Mouse (Mus musculus) limb, embryonic 15.5 days (tissue): ENCODE data around the gene Gm11011. TPM values are rescaled to one million over a fixed set of nuclear protein-coding genes. Genes with fewer than 3 reads are reported as not detected.

Experiments used
- ATAC-seq: fragments of 200-750 bp; cut with Nextera tagmentation; 2 replicates; pipeline ENCODE4 v1.8.0; 2017; ENCODE audit warnings: low read depth, moderate TSS enrichment; ENCODE audit not compliant: insufficient number of reproducible peaks, low FRiP score, low TSS enrichment
- H3K27ac ChIP-seq: fragments of 300-500 bp; sonication (generic); 2 replicates; pipeline ENCODE4 v1.5.1; 2015; ENCODE audit warnings: moderate library complexity, mild to moderate bottlenecking, inconsistent platforms
- H3K27me3 ChIP-seq: fragments of 300-500 bp; sonication (generic); 2 replicates; pipeline ENCODE4 v1.6.1; 2015; ENCODE audit warnings: inconsistent platforms
- H3K36me3 ChIP-seq: fragments of 300-500 bp; sonication (generic); 2 replicates; pipeline ENCODE4 v1.6.1; 2015; ENCODE audit warnings: inconsistent platforms
- H3K4me1 ChIP-seq: fragments of 300-500 bp; sonication (generic); 2 replicates; pipeline ENCODE4 v1.6.1; 2015; ENCODE audit warnings: inconsistent platforms
- H3K4me2 ChIP-seq: fragments of 300-500 bp; sonication (generic); 2 replicates; pipeline ENCODE4 v1.6.1; 2015; ENCODE audit warnings: mild to moderate bottlenecking, inconsistent platforms
- H3K4me3 ChIP-seq: fragments of 300-500 bp; sonication (generic); 2 replicates; pipeline ENCODE4 v1.5.1; 2015; ENCODE audit warnings: mild to moderate bottlenecking, inconsistent platforms
- H3K9ac ChIP-seq: fragments of 300-500 bp; sonication (generic); 2 replicates; pipeline ENCODE4 v1.6.1; 2015; ENCODE audit warnings: inconsistent platforms
- H3K9me3 ChIP-seq: fragments of 300-500 bp; sonication (generic); 2 replicates; pipeline ENCODE4 v1.6.1; 2016; ENCODE audit warnings: inconsistent platforms
- WGBS: fragments of 180-500 bp; shearing (Covaris S2); methylation state at CpG from one replicate; pipeline ENCODE4 v1.1.7; 2015; 5-methylcytosine and 5-hydroxymethylcytosine counted together
- polyA plus RNA-seq: library from polyadenylated mRNA; unstranded; fragments of >200 nt; fragmentation: Nextera tagmentation; extraction: Ambion mirVana; gene quantifications from 2 replicates; pipeline ENCODE4 v1.2.1, GENCODE M21; 2015

Gm11011 gene
- polyA plus RNA-seq, 1 experiment from 2014 or later = not detected

GRCm38 (mm10) chr2:169585631-169586285 lies 1.8 kb downstream of the Gm11011 start:
- 78% methylated on average over 12 of the region's 12 CpGs for WGBS
- no peak overlapping the region for H3K9ac ChIP-seq
- H3K4me3 ChIP-seq = no peak overlapping the region
- no peak overlapping the region for H3K27ac ChIP-seq
- H3K36me3 ChIP-seq = no peaks in the 10 kb centered on the region
- H3K27me3 ChIP-seq = no peaks in the 10 kb centered on the region
- H3K4me1 ChIP-seq = peaks cover 5% of the 10 kb centered on the region
- ATAC-seq = no peak
- H3K4me2 ChIP-seq = no peak overlapping the region
- H3K9me3 ChIP-seq = no peaks in the 10 kb centered on the region

GRCm38 (mm10) chr2:169584745-169585456 lies 2.6 kb downstream of the Gm11011 start:
- Histone ChIP-seq H3K4me2 (no peak overlapping the region), H3K27ac (no peak overlapping the region), H3K9ac (no peak overlapping the region), H3K4me1 (peaks cover 4% of the 10 kb centered on the region; the same call in 1 of the 2 replicates), H3K9me3 (no peaks in the 10 kb centered on the region), H3K27me3 (no peaks in the 10 kb centered on the region), H3K36me3 (no peaks in the 10 kb centered on the region), H3K4me3 (no peak overlapping the region)
- WGBS = 60% methylated on average over 15 of the region's 15 CpGs
- no peak for ATAC-seq

GRCm38 (mm10) chr2:169583476-169583875 lies 4.1 kb downstream of the Gm11011 start:
- no peaks in the 10 kb centered on the region for H3K9me3 ChIP-seq
- no peaks in the 10 kb centered on the region for H3K27me3 ChIP-seq
- H3K36me3 ChIP-seq = no peaks in the 10 kb centered on the region
- ATAC-seq = no peak
- 81% methylated on average over 3 of the region's 3 CpGs for WGBS
- H3K4me1 ChIP-seq = peaks cover 4% of the 10 kb centered on the region; the same call in 1 of the 2 replicates
- H3K4me2 ChIP-seq = no peak overlapping the region
- no peak overlapping the region for H3K4me3 ChIP-seq
- no peak overlapping the region for H3K27ac ChIP-seq
- no peak overlapping the region for H3K9ac ChIP-seq

- no peak for ATAC-seq
- Histone ChIP-seq H3K4me3 (no peak overlapping the region), H3K27me3 (no peaks in the 10 kb centered on the region), H3K9ac (no peak overlapping the region), H3K36me3 (no peaks in the 10 kb centered on the region), H3K9me3 (no peaks in the 10 kb centered on the region), H3K4me1 (no peaks in the 10 kb centered on the region), H3K27ac (no peak overlapping the region), H3K4me2 (no peak overlapping the region)
- WGBS = 76% methylated on average over 7 of the region's 7 CpGs
Observed at GRCm38 (mm10) chr2:169577508-169578196, 9.9 kb downstream of the Gm11011 start.

GRCm38 (mm10) chr2:169570063-169570462 lies 17.5 kb downstream of the Gm11011 start:
- no peak overlapping the region for H3K4me3 ChIP-seq
- WGBS = 75% methylated on average over 10 of the region's 10 CpGs
- H3K27me3 ChIP-seq = no peaks in the 10 kb centered on the region
- H3K9ac ChIP-seq = no peak overlapping the region
- ATAC-seq = no peak
- no peaks in the 10 kb centered on the region for H3K36me3 ChIP-seq
- H3K4me1 ChIP-seq = no peaks in the 10 kb centered on the region
- no peaks in the 10 kb centered on the region; the same call in 1 of the 2 replicates for H3K9me3 ChIP-seq
- no peak overlapping the region for H3K4me2 ChIP-seq
- H3K27ac ChIP-seq = no peak overlapping the region

- no peak for ATAC-seq
- H3K4me1 ChIP-seq = no peaks in the 10 kb centered on the region
- no peaks in the 10 kb centered on the region for H3K27me3 ChIP-seq
- no peaks in the 10 kb centered on the region for H3K9me3 ChIP-seq
- 64% methylated on average over 4 of the region's 4 CpGs for WGBS
- no peak overlapping the region for H3K4me2 ChIP-seq
- no peak overlapping the region for H3K9ac ChIP-seq
- no peaks in the 10 kb centered on the region for H3K36me3 ChIP-seq
- H3K4me3 ChIP-seq = no peak overlapping the region
- H3K27ac ChIP-seq = no peak overlapping the region; the same call in 1 of the 2 replicates
Observed at GRCm38 (mm10) chr2:169566159-169566558, 21.4 kb downstream of the Gm11011 start.

- Histone ChIP-seq H3K27me3 (no peaks in the 10 kb centered on the region), H3K27ac (no peak overlapping the region; the same call in 1 of the 2 replicates), H3K4me2 (no peak overlapping the region), H3K36me3 (no peaks in the 10 kb centered on the region), H3K4me3 (no peak overlapping the region), H3K4me1 (no peaks in the 10 kb centered on the region), H3K9ac (no peak overlapping the region), H3K9me3 (no peaks in the 10 kb centered on the region)
- 54% methylated on average over 7 of the region's 7 CpGs for WGBS
- no peak for ATAC-seq
Observed at GRCm38 (mm10) chr2:169565751-169566150, 21.8 kb downstream of the Gm11011 start.

GRCm38 (mm10) chr2:169545674-169546073 lies 41.9 kb downstream of the Gm11011 start:
- no peak overlapping the region for H3K4me2 ChIP-seq
- H3K27me3 ChIP-seq = no peaks in the 10 kb centered on the region
- H3K9me3 ChIP-seq = no peaks in the 10 kb centered on the region
- ATAC-seq = no peak
- H3K9ac ChIP-seq = no peak overlapping the region
- H3K4me3 ChIP-seq = no peak overlapping the region
- H3K4me1 ChIP-seq = peaks cover 8% of the 10 kb centered on the region
- H3K27ac ChIP-seq = no peak overlapping the region
- no peaks in the 10 kb centered on the region for H3K36me3 ChIP-seq
- 85% methylated on average over 7 of the region's 7 CpGs for WGBS

- 33% methylated on average over 4 of the region's 4 CpGs for WGBS
- no peak overlapping the region for H3K4me3 ChIP-seq
- no peak for ATAC-seq
- H3K36me3 ChIP-seq = no peaks in the 10 kb centered on the region
- H3K4me2 ChIP-seq = no peak overlapping the region
- no peak overlapping the region for H3K9ac ChIP-seq
- no peaks in the 10 kb centered on the region for H3K9me3 ChIP-seq
- no peaks in the 10 kb centered on the region for H3K27me3 ChIP-seq
- H3K4me1 ChIP-seq = peaks cover 4% of the 10 kb centered on the region; the same call in 1 of the 2 replicates
- no peak overlapping the region for H3K27ac ChIP-seq
Observed at GRCm38 (mm10) chr2:169538906-169539305, 48.6 kb downstream of the Gm11011 start.

Other genes with a start within 250 kb of the Gm11011 start
- gene Tshz2, start 45.3 kb upstream of the Gm11011 start, polyA plus RNA-seq = 9.1 and 9.8 TPM in 2 replicates